Mouse (Mus musculus) spleen, postnatal 10 days (tissue): ENCODE measurements around the gene Olfr935.

ENCODE experiments used
- DNase-seq, 2 experiments: peaks; one replicate each; pipeline ENCODE4 v3.0.0; 2021 to 2022; ENCODE audit warnings: low spot score in 2 of 2

Olfr935 gene

DNA sequence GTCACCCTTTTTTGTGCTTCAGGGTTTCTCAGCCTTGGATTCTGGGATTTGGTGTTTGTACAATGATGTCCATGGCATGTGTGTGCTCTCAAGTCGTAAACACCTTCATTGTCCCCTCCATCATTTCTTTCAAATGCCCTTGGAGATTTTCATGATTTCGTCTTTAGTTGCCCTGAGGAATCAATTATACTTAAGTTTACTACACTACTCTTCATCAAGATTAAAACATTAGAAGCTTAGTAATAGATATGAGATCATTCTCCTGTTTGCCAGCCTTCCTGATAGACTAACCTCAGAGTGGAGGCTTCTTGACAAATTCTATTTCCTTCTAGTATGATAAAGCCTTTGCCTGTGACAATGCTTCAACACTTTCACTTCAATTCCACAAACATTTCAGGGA is at the start of gene Olfr935:
Olfr935 (minus strand) TSS at position 101 of the 400 bp plus-strand sequence.
- DNase-seq: no peak

DNA sequence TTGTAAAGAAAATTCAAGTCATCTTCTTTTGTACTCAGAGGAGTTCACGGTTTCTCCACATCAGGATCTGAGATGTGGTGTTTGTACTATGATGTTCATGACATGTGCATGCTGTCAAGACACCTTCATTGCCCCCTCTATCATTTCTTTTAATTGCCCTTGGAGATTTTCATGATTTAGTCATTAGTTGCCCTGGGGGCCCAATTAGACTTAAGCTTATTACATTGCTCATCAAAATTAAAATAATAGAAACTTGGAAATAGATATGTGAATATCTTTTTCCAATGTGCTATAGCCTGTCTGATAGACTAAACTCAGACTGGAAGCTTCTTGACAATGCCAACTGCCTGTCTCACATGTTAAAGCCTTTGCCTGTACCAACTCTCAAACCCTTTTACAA is 23.8 kb upstream of the Olfr935 start, which contains the start of gene Olfr146:
Olfr146 (minus strand) TSS at position 101 of the 400 bp plus-strand sequence.
- DNase-seq: no peak

- no peak for DNase-seq
These were observed 11.3 kb downstream of the Olfr935 start, which contains the start of gene Olfr934 for GRCm38 (mm10) chr9:38988215-38988614. Olfr934 (minus strand) TSS chr9:38988315.

DNA sequence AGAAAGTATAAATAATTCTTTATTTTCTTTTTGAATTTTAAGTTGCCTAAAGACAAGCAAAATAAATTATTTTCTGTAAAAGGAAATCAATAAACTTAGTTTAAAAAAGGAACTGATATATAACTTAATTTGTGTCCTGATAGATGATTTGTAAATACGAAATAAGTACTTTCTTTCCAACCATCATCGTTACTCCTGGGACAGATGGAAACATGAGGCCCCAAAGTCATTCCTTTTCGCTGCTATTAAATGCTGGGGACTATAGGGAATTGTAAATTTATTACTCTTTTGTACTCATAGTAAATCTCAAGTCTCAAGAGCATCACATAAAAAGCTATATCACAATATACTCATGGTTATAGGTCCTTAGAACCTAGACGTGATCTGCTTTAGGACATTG is 27.5 kb downstream of the Olfr935 start, which contains the start of gene Olfr933:
Olfr933 (plus strand) TSS at position 301 of the 400 bp plus-strand sequence.
- DNase-seq: no peak

- DNase-seq: no peak
These were observed 45.4 kb downstream of the Olfr935 start for GRCm38 (mm10) chr9:38954124-38954416.

GRCm38 (mm10) chr9:38953401-38954123 is 45.9 kb downstream of the Olfr935 start:
- no peak for DNase-seq
